Mouse (Mus musculus) regulatory T cell (primary cell): ENCODE data around the gene Krt1.

ENCODE experiments used
- in situ Hi-C: fragments of 300-600 bp; cut with MboI, MseI; formaldehyde crosslinking; loops from one replicate; pipeline ENCODE4 v1.15.1; 2025; ENCODE audit warnings: high pct_unique_total_duplicates

Krt1 gene

GRCm38 (mm10) chr15:101817875-101818274, 32.7 kb downstream of the Krt1 start, which contains the start of gene Krt2:
TSS of gene Krt2 (minus strand) at chr15:101818169.
- in situ Hi-C loops, result no loop called here

- in situ Hi-C loops, result no loop called here
These were observed 47.4 kb downstream of the Krt1 start for GRCm38 (mm10) chr15:101803052-101803822.

GRCm38 (mm10) chr15:101802296-101802835, 48.2 kb downstream of the Krt1 start, which contains the start of gene Krt73:
TSS of gene Krt73 (minus strand) at chr15:101802346.
- in situ Hi-C loops, result no loop called here
